Mouse (Mus musculus): ENCODE data around the gene Tmco4.
"Not testable (repeated sequence)": the region's sequence is repeated elsewhere in the genome, so short reads cannot be mapped to it uniquely, and the experiment has no call there.

Tmco4 gene

DNA sequence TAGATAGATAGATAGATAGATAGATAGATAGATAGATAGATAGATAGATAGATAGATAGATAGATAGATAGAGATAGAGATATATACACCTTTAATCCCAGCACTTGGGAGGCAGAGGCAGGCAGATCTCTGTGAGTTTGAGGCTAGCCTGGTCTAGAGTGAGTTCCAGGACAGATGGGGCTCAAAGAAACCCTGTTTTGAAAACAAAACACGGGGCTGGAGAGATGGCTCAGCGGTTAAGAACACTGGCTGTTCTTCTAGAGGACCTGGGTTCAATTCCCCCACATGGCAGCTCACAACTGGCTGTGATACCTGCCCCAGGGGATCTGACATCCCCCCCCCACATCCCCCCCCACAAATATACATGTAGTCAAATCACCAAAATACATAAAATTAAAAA, 1.9 kb downstream of the Tmco4 start:
- DNase-seq = not testable (repeated sequence)

DNA sequence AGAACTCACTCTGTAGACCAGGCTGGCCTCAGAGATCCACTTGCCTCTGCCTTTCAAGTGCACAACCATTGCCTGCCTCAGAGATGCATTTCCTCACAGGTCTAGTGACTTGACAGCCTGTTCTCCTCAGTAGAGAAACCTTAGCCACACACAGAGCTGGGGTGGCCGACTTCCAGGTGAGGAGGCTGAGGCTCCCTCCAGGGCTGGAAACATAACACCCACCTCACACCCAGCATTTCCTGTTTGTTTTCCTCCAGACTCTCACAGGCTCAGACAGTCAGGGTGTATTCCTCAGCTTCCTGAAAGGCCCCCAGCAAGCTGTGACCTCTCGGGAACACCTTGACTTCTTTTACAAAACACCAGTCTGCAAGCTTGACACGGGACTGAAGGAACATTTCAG, 2.5 kb downstream of the Tmco4 start:
- no peak for DNase-seq

DNA sequence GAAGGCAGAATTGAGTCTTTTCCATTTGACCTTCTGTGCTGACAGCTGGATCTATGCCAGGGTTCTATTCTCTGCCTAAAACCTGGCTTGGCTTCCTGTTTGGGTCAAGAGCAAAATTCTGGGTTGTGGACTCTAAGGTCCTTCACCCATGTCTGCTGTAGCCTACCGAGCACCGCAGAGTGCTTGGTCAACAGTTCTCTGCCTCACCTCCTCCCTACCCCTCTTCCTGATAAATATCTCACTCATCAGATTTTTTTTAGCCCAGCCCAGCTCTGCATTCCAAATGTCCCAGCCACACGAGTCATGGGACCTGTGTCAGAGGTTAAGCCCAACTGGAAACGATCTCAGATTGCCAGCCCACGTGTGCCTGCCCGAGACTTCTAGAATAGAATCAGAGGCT, 3.4 kb downstream of the Tmco4 start:
- DNase-seq = no peak

DNA sequence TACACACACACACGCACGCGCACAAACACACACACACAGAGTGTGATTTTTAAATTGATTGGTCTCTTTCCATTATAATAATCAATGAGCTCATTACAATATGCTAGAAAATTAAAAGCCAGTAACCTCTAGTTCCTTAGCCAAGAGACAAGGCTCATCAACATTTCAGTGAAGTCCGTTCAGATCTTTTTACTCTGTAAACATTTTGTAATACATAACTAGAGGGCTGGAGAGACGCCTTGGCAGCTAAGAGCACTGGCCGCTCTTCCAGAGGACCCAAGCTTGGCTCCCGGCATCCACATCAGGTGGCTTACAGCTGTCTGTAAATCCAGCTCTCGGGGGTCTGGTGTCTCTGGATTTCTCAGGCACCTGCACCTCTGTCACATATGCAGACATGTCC, 7.3 kb downstream of the Tmco4 start:
- DNase-seq = no peak

DNA sequence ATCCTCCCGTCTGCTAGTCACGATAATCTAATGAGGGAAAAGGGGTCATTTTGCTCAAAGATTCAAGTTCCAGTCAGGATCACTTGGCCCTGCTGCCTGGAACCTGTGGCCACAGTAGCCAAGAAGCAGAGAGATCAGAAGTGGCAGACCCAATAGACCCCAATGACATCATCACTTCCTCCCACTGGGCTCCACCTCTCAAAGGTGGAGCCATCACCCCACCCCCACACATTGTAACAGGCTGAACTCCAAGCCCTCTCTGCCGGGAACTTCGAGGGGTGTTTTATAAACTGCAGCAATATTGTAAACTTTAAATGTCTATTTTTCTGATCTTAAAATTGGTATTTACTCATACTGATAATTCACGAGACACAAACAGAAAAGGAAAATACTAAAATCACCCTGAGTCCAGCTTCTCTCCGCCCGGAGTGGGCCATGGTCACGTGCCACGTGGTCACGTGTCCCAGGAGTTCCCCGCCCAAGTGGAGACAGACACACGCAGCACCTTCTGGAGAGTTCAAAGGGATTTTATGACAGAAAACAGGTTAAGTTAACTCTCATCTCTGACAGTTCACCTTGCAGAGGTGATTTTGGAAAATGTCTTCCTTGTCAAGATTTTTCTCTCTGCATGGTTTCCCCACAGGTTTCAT, 8.2 kb downstream of the Tmco4 start:
- no peak for DNase-seq

DNA sequence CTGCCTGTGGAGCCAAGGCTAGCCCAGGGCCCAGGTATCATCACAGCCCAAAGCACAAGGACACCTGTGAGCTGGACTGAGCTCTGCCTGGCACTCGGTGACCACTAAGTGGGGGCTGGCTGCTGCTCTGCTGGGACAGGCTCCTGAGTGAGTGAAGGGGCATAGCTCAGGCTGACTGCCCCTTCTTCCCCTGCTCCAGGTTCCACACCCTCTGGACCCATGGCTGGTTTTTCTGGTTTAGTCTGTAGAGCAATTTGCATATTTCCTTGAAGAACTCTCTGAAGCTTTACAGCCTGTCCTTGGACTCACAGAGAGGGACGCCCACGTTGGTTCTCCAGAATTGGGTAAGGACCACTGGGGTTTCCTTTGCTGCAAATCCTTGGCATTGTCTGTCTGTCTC, 10.7 kb downstream of the Tmco4 start:
- DNase-seq = no peak

DNA sequence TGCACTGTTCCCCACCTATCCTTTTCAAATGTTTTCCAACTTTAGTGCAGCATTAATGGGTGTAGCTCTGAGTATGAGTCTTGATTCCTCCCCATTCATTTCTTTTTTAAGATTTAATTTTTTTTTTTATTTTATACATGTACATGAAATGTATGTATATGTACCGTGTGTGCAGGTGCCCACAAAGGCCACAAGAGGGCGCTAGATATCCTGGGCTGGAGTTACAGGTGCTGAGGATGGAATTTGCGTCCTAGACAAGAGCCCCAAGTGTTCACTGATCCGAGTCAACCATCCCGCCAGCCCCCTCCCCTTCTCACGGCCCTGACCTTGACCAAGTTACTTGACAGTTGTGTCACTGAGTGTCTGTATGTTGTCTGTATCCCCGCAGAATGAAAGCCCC, 12.1 kb downstream of the Tmco4 start:
- DNase-seq = no peak

DNA sequence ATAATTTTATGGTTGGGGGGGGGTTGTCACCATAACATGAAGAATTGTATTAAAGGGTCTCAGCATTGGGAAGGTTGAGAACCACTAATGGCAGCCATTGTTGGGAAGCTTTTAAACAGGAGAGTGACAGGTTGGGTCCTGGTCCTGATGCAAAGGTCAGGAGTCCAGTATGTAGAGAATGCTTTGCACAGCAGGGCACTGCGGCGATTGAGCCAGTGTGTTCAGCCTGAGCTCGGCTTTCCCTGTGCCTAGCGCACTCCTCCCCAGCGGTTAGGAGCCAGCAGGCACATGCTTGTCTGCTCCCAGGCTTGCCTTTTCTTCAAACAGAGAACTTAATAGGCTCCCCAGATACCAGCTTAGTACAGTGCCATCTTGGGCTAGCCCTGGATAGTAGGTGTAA, 13.6 kb downstream of the Tmco4 start:
- no peak for DNase-seq

DNA sequence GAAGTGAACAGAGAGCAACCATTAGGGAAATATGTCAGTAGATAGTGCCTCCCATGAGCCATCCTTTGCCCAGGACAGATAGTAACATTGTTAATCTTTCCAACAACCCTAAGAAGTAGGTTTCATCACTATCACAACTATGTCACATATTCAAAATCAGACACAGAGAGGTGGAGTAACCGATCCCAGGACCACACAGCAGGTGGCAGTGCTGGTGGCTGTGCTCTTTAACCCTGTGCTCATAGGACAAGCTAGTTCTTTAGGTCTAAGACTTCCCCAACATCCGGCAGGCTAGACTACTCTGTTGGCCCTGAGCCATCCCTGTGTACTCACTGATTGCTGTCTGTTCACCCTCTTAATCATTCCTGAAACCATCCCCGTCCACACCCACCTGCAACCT, 21.7 kb downstream of the Tmco4 start:
- DNase-seq = no peak

DNA sequence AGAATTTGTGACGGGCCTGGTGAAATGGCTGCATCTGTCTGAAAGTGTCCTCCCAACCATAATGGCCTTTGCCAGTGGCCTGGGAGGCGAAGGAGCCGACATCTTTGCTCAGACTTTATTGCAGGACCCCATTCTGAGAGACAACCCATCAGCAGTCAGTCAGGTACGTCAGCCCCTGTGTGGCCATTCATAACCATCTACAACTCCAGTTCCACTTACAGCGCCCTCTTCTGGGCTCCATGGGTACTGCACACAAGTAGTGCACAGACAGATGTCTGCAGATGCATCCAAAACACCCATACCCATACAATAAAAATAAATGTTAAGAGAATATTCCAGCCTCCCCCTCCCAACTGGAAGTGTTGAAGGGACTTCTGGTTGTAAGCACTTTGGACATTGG, 23.7 kb downstream of the Tmco4 start:
- DNase-seq = no peak

DNA sequence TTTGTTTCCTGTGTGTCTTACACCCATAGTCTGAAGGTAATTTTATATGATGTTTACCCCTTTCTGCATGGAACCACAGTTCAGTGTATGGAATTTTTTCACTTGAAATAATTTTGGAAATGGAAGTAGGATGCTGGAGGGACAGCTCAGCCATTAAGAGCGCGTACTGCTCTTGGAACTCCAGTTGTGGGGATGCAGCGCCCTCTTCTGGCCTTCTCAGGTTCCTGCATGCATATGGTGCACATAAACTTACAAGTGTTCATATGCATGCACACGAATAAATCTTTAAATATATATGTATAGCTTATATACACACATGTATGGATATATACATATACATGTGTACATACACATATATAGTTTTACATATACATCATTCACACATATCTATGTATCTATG, 24.4 kb downstream of the Tmco4 start:
- DNase-seq = no peak

DNA sequence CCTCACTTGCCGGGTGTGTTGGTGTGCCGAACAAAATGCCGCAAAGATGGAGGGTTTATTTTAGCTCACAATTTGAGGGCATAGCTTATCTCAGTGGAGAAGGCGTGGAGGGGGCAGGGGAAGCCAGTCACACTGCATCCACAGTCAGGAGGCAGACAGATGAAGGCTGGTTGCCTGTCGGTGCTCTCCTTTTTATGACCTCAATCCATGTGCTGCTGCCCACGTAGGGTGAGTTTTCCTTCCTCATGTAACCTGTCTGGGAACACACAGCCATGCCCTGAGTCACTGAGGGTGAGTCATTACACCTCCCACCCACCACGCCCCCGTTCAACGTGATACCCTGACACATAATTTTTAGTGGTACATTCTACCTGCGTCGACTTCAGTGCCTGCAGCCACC, 25.9 kb downstream of the Tmco4 start:
- no peak for DNase-seq

DNA sequence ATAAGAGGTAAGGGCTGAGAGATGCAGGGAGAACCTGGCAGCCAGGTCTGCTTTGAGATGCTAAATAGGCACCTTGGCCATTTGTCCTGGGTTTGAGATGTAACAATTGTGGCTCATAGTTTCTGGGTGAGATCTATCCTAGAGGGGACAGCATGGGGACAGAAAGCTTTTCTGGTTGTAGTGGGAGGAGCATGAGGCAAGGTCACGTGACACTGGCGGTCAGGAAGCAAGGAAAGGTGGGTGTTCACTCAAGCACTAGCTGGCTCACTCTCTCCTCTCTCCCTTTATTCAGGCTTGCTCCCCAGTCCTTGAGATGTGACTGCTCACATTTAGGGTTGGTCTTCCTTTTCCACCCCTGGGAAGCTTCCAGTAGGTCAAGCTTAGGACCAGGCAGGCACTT, 28.3 kb downstream of the Tmco4 start:
- no peak for DNase-seq

DNA sequence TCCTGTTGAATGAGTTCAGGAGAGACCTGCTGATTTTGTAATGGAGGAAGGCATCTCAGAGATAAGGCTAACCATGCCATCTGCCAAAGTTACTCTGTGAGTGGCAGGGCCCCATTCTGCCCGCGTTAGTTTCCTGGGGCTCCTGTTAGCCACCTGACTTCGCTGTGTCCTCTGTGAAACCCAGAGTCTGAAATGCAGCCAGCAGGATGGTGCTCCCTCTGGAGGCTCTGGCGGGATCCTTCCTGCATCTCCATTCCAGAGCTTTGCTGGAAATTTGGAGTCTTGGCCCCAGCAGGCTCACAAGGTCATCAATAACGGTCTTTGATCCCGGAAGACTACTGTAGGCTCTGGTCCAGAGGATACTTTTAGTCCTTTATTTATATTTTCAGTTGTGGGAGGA, 28.7 kb downstream of the Tmco4 start:
- DNase-seq = no peak

DNA sequence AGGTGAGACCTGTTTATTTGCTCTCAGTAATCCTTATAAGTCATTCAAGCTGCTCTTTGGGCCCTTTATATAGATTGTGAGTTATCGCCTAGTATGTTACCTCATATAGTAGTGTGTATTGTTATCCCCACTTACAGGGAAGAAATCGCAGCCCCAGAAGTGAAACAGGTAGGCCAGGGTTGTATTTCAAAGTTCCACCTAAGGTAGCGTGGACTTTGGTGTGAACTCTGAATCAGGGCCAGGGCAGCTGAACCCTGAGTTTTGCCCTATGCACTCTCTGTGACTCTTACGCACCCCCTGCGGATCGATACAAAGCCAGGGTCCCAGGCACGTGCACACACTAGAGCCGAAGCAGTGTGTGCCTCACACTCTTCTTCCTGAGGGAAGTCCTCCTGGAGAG, 31.4 kb downstream of the Tmco4 start:
- no peak for DNase-seq

DNA sequence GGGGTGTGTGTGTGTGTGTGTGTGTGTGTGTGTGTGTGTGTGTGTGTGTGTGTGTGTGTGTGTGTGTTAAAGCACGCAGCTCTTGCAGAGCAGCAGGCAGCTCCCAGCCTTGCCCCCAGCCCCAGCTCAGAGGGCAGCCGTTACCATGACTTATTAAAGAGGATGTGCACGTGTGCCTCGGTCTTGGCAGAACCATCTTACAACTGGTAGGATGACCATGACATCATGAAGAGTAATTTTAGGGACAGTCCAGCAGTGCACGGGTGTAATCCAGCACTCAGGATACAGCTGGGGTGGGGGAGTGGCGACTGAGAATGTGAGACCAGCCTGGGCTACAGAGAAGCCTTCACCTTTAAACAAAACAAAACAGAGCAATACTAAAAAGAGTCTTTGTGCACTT, 32.5 kb downstream of the Tmco4 start:
- no peak for DNase-seq

DNA sequence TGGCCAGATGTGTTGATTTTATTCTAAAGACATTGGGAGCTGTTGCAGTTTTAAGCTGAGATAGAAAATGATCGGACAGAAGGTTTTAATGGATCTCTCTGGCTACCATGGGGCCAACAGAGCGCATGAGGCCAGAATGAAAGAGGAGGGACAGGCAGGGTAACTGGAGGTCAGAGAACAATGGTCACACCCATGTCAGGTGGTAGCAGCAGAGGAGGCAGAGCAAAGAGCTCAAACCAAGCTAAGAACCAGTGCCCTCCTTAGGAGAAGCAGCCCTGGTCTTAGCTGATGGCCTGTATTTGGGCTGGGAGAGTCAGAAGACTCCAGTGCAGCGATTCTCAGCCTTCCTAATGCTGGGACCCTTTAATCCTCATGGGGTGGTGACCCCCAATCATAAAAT, 34.7 kb downstream of the Tmco4 start:
- no peak for DNase-seq

DNA sequence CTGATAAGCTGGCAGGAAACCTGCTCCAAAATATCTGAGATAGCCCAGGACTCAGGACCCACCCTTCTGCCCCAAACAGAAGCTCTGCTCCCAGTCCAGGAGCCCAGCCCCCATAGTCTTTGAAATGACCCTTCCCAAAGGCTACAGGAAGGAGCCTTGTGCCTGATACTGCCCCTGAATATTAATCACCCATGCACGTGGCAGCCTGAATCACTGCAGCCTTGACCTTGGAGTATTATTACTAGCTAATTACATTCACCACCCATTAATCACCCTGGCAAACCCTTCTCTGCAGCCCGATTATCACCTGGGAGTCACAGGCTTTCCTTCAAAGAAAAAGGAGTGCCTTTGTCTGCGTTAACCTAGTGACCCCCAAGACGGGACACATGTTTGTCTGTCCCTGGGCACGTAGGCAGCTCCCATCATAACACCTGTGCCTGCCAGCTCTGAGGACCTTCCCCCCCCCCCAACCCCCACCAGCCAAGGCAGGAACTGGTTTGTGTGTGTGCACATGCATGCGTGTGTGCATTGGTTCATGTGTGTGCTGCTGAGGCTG, 35.4 kb downstream of the Tmco4 start:
- DNase-seq = no peak

DNA sequence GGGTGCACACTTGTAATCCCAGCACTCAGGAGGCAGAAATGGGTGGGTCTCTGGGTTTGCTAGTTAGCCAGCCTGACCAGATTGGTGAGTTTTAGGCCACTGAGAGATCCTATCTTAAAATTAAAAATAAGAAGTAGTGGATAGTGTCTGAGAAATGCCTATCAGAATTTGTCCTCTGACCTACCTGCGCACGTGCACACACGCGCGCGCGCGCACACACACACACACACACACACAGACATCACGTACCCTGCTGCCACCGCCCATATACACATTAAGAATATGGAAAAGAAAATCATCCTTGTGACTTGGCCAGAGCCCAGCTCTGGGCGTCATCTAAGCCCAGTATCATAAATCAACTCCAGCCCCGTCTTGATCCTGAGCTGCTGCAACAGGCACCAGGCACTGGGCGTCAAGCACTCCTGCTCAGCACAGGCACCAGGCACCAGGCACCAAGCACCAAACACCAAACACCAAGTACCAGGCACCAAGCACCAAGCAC, 38.6 kb downstream of the Tmco4 start:
- no peak for DNase-seq

DNA sequence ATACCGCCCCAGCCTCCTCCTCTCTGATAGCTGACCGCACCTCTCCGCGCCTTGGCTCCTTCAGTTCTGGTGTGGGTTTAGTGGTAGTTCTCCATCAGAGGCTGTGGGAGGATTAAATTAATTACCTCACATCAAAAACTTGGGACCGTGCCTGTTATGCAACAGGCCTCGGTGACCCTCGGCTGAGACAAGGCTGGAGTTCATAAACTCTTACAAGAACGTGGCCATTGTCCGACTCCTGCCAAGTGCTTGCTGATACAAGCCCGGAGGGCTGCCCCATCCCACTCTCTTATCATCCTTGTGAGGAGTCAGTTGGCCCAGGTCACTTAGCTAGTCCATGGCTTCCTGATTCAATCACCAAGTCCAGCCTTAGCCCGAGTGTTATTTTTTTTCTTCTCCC, 40.6 kb downstream of the Tmco4 start:
- no peak for DNase-seq

DNA sequence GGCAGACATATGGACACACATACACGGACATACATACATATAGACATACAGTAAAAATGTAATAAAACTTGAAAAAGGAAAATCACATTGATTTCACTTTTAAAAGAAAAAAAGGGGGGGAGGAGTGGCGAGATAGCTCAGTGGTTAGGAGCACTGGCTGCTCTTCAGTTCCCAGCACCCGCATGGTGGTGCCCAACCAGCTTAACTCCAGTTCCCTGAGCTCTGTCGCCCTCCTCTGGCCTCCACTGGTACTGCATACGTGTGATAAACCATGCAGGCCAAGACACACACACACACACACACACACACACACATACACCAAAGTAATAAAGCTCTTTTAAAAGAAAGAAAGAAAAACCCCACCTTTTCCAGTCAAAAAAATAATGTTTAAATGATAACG, 42.1 kb downstream of the Tmco4 start:
- DNase-seq = no peak

DNA sequence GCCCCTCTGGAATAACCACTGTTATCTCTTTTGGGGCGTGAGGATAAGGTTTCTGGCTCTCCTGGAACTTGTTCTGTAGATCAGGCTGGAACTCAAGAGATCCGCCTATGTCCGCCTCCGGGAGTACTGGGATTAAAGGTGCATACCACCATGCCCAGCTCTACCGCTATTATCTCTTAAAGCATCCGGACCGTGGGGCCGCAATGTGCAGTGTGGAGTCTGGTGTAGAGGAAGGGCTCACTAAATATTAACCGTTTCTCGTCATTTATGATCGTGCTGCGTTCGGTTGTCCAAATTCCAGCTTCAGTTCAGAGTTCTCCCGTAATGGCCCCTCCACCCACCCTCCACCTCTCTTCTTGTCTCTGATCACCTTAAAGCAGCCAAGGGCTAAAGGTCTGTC, 45.7 kb downstream of the Tmco4 start:
- DNase-seq = no peak

DNA sequence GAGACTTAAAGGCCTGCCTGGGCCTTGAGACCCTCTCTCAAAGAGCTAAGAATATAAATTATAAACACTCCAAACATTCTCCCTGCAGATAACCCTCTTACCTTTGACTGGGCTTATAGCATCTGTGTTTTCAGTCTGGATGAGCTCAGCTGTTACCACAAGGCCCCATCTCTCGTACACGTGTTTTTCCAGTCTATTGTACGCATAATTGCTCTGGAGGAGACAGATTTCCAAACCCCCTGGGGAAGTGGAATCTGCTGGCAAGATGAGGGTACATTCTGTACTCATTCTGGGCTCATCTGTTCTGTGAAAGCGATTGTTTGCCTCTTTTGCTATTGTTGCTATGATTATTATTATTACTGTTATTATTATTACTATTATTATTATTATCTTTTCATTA, 46.3 kb downstream of the Tmco4 start:
- DNase-seq = no peak

DNA sequence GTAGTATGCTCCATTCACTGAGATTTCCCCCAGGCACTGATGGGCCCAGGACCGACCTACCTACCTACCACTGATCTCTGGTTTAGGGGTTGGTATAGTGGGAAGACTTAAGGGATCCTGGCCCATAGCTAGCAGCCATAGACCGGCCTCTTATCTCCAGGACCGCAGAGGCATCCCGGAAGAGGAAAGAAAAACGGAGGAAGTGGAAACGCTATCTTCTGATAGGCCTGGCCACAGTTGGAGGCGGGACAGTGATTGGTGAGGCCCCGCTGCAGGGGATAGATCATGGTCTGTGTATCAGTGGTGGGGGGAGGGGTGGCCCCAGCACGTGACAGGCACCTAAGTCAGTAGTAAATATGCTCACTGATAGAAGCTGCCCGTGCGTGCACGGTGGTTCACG, 46.7 kb downstream of the Tmco4 start:
- no peak for DNase-seq

DNA sequence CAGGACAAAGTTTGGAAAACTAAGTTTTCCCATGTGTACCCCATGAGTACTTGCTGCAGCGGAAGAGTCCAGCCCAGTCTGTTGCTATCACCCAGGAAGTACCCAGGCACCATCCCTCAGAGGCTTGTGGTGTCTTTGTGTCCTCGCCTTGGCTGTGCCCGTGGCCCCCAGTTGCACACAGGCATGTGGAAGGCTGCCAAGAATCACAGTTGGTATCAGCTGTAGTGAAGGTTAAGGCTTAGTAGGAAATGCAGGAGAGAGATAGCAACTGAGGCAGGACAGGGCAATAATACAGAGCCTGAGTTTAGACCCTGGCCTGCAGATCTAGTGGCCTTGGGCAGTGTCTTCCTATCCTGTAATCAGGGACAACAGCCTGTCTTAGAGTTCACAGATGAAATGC, 47.7 kb downstream of the Tmco4 start:
- DNase-seq = no peak
